ENCODE assay signal across 8 mouse cellular contexts in the genomic region with DNA sequence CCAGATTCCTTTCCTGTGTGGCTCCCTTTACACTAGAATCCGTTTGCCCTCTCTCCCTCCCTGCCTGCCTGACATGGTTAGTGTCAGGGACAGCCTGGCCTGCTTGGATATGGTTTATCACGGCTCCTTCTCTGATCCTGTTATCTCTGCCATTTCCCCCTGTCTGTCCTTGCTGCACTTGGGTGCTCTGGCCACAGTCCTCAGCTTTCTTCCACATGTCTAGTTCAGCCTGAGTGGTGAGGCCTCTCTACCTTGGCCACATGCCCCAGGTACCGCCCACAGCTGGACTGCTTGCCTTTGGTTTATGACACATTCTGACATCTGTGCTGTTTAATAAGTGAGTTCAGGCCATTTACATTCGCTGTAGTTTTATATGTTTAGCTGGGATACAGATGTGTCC. TPM values are rescaled to one million over a fixed set of nuclear protein-coding genes. Genes with fewer than 3 reads are reported as not detected.
DNase-seq lines count a peak whose midpoint lies in the region; ATAC-seq and TF ChIP-seq lines count a peak whose summit lies in the region.

No protein-coding gene starts in this region.

- H3K4me1 ChIP-seq in hindbrain, embryonic 10.5 days (replicated peaks) = peaks cover 69% of the 10 kb centered on the region
- no peaks in the 10 kb centered on the region for H3K4me1 ChIP-seq in hindbrain, postnatal 0 days (ENCODE audit: insufficient read depth, low read length)
- H3K4me1 ChIP-seq in embryonic fibroblast, embryonic 13.5 days (ENCODE audit: control insufficient read depth, insufficient read depth, low read length) = peaks cover 8% of the 10 kb centered on the region
- peaks cover 36% of the 10 kb centered on the region for H3K4me1 ChIP-seq in intestine, embryonic 15.5 days (replicated peaks)
- H3K4me1 ChIP-seq in forebrain, postnatal 0 days (ENCODE audit: insufficient read depth) = no peaks in the 10 kb centered on the region

- no peak overlapping the region for H3K9ac ChIP-seq in hindbrain, postnatal 0 days (replicated peaks; ENCODE audit: low read length)
- H3K9ac ChIP-seq in intestine, embryonic 15.5 days = no peak overlapping the region
- H3K9ac ChIP-seq in forebrain, postnatal 0 days = no peak overlapping the region

- intact Hi-C loops in left cerebral cortex, postnatal 14 days (cut with DNase I) = no loop called here

- H3K36me3 ChIP-seq in hindbrain, embryonic 10.5 days = peaks cover 40% of the 10 kb centered on the region
- no peaks in the 10 kb centered on the region for H3K36me3 ChIP-seq in hindbrain, postnatal 0 days (ENCODE audit: insufficient read depth, low read length)
- no peaks in the 10 kb centered on the region for H3K36me3 ChIP-seq in intestine, embryonic 15.5 days
- no peaks in the 10 kb centered on the region for H3K36me3 ChIP-seq in forebrain, postnatal 0 days (ENCODE audit: insufficient read depth)

- no peak for DNase-seq in hindbrain, embryonic 10.5 days (ENCODE audit: low spot score)
- DNase-seq in hindbrain, postnatal 0 days (ENCODE audit: low spot score) = no peak
- peak; percentile 82 to 88 for DNase-seq in lung, adult 18-20 months
- DNase-seq in layer of hippocampus, adult 2 months (ENCODE audit: low spot score in 2 of 2) = no peak
- no peak for DNase-seq in forebrain, postnatal 0 days
- no peak for DNase-seq in left cerebral cortex, postnatal 14 days (ENCODE audit: low spot score in 2 of 2)

- no peak for TF ChIP-seq CTCF in hindbrain, postnatal 0 days (IDR thresholded peaks at IDR 0.05; ENCODE audit: low read depth)
- TF ChIP-seq CTCF in embryonic fibroblast, embryonic 13.5 days (IDR thresholded peaks at IDR 0.05; ENCODE audit: borderline replicate concordance, insufficient read depth, low read length) = no peak
- TF ChIP-seq CTCF in layer of hippocampus, adult 2 months (conservative IDR thresholded peaks at IDR 0.05) = no peak
- TF ChIP-seq CTCF in forebrain, postnatal 0 days (IDR thresholded peaks at IDR 0.05; ENCODE audit: low read depth) = no peak

- no peaks in the 10 kb centered on the region for H3K9me3 ChIP-seq in hindbrain, embryonic 10.5 days
- no peaks in the 10 kb centered on the region for H3K9me3 ChIP-seq in hindbrain, postnatal 0 days (ENCODE audit: low read length)
- H3K9me3 ChIP-seq in intestine, embryonic 15.5 days = no peaks in the 10 kb centered on the region
- H3K9me3 ChIP-seq in forebrain, postnatal 0 days (ENCODE audit: low read length) = no peaks in the 10 kb centered on the region

- H3K27me3 ChIP-seq in hindbrain, embryonic 10.5 days (ENCODE audit: insufficient read depth, poor library complexity, severe bottlenecking) = no peaks in the 10 kb centered on the region
- H3K27me3 ChIP-seq in hindbrain, postnatal 0 days (ENCODE audit: insufficient read depth, low read length) = no peaks in the 10 kb centered on the region
- H3K27me3 ChIP-seq in intestine, embryonic 15.5 days (replicated peaks) = no peaks in the 10 kb centered on the region
- no peaks in the 10 kb centered on the region for H3K27me3 ChIP-seq in forebrain, postnatal 0 days (ENCODE audit: insufficient read depth, low read length)

- H3K4me2 ChIP-seq in hindbrain, postnatal 0 days (ENCODE audit: low read depth, low read length) = no peak overlapping the region
- H3K4me2 ChIP-seq in intestine, embryonic 15.5 days (replicated peaks) = no peak overlapping the region
- no peak overlapping the region for H3K4me2 ChIP-seq in forebrain, postnatal 0 days (ENCODE audit: low read depth)

- no peak overlapping the region for H3K4me3 ChIP-seq in hindbrain, embryonic 10.5 days
- no peak overlapping the region for H3K4me3 ChIP-seq in hindbrain, postnatal 0 days (ENCODE audit: low read length)
- H3K4me3 ChIP-seq in embryonic fibroblast, embryonic 13.5 days (ENCODE audit: insufficient read depth, low read length) = no peak overlapping the region
- H3K4me3 ChIP-seq in intestine, embryonic 15.5 days (replicated peaks) = no peak overlapping the region
- H3K4me3 ChIP-seq in layer of hippocampus, adult 2 months = no peak overlapping the region
- H3K4me3 ChIP-seq in forebrain, postnatal 0 days (ENCODE audit: low read depth, low read length) = no peak overlapping the region

- TF ChIP-seq POLR2A in embryonic fibroblast, embryonic 13.5 days (IDR thresholded peaks at IDR 0.05; ENCODE audit: low read depth, low read length) = no peak

- H3K27ac ChIP-seq in hindbrain, embryonic 10.5 days = peak overlapping the region; percentile 56
- no peak overlapping the region for H3K27ac ChIP-seq in hindbrain, postnatal 0 days
- H3K27ac ChIP-seq in embryonic fibroblast, embryonic 13.5 days (ENCODE audit: insufficient read depth, low read length) = peak overlapping the region; percentile 36
- peak overlapping the region; percentile 48; the same call in 1 of the 2 replicates for H3K27ac ChIP-seq in intestine, embryonic 15.5 days
- no peak overlapping the region for H3K27ac ChIP-seq in layer of hippocampus, adult 2 months
- H3K27ac ChIP-seq in forebrain, postnatal 0 days (ENCODE audit: low read depth, low read length) = no peak overlapping the region

- ATAC-seq in hindbrain, postnatal 0 days = no peak
- ATAC-seq in intestine, embryonic 15.5 days = peak; percentile 62
- ATAC-seq in forebrain, postnatal 0 days = no peak

- 81% methylated on average over 4 of the region's 4 CpGs for WGBS in hindbrain, embryonic 10.5 days
- WGBS in hindbrain, postnatal 0 days = 80% methylated on average over 4 of the region's 4 CpGs
- 43% methylated on average over 4 of the region's 4 CpGs for WGBS in intestine, embryonic 15.5 days
- WGBS in forebrain, postnatal 0 days = 76% methylated on average over 4 of the region's 4 CpGs

RNA-seq across cellular contexts. Expression of gene Zfp710, which starts 11.1 kb away (rescaled TPM):
- polyA plus RNA-seq in hindbrain, embryonic 10.5 days (2016; fragmentation: Nextera tagmentation; extraction: Ambion mirVana) = 37.5 and 39.3 TPM in 2 replicates
- total RNA-seq in hindbrain, postnatal 0 days (2014; rRNA removed) = 25.8 and 29.7 TPM in 2 replicates
- 8.4 and 10.3 TPM in 2 replicates for polyA plus RNA-seq in hindbrain, postnatal 0 days (2015; fragmentation: Nextera tagmentation; extraction: Ambion mirVana)
- 7.7 and 8.7 TPM in 2 replicates for polyA plus RNA-seq in embryonic fibroblast, embryonic 13.5 days (2011; ENCODE audit: insufficient read length, low read depth, missing spikeins)
- 13.5 and 13.6 TPM in 2 replicates for polyA plus RNA-seq in intestine, embryonic 15.5 days (2015; fragmentation: Nextera tagmentation; extraction: Ambion mirVana)
- 10 to 100 TPM; 21.4 to 27.3 TPM for total RNA-seq in layer of hippocampus, adult 2 months (2021)
- total RNA-seq in forebrain, postnatal 0 days (2014; rRNA removed) = 22.5 and 30.6 TPM in 2 replicates
- 9.6 and 12.3 TPM in 2 replicates for polyA plus RNA-seq in forebrain, postnatal 0 days (2015; fragmentation: Nextera tagmentation; extraction: Ambion mirVana)
- 10 to 100 TPM; 15.7 to 16.0 TPM for total RNA-seq in left cerebral cortex, postnatal 14 days (2021)

Comparison
In these comparisons a context has a peak if more than half of its experiments do, and no peak if none do; other contexts are left out.
1. H3K27ac ChIP-seq: peak in hindbrain, embryonic 10.5 days (single experiment), embryonic fibroblast, embryonic 13.5 days (single experiment) and intestine, embryonic 15.5 days (single experiment); none in hindbrain, postnatal 0 days (single experiment), layer of hippocampus, adult 2 months (single experiment) and forebrain, postnatal 0 days (single experiment).
2. DNase-seq: peak in lung, adult 18-20 months (2 of 2); none in hindbrain, embryonic 10.5 days (single experiment), hindbrain, postnatal 0 days (single experiment), layer of hippocampus, adult 2 months (0 of 2), forebrain, postnatal 0 days (single experiment) and left cerebral cortex, postnatal 14 days (0 of 2).